Mouse (Mus musculus) olfactory bulb, adult 2 months (tissue): ENCODE measurements around the gene Fcho2. TPM values are rescaled to one million over a fixed set of nuclear protein-coding genes. Genes with fewer than 3 reads are reported as not detected.

ENCODE experiments used
- H3K27ac ChIP-seq: fragments of 200-500 bp; 2 replicates; pipeline ENCODE4 v1.5.1; 2012; ENCODE audit warnings: low read depth, low read length; ENCODE audit not compliant: insufficient read depth
- H3K4me1 ChIP-seq: fragments of 200-500 bp; 2 replicates; pipeline ENCODE4 v1.6.1; 2012; ENCODE audit warnings: low read length; ENCODE audit not compliant: control insufficient read depth, insufficient read depth
- H3K4me3 ChIP-seq: fragments of 200-500 bp; 2 replicates; pipeline ENCODE4 v1.5.1; 2012; ENCODE audit warnings: mild to moderate bottlenecking, low read depth, low read length, moderate library complexity; ENCODE audit not compliant: insufficient read depth
- CTCF ChIP-seq: fragments of 200-500 bp; IDR thresholded peaks from 2 replicates; pipeline ENCODE4 v1.5.1; 2012; ENCODE audit warnings: low read depth, mild to moderate bottlenecking, low read length, moderate library complexity; ENCODE audit not compliant: insufficient read depth
- POLR2A ChIP-seq: fragments of 200-500 bp; IDR thresholded peaks from 2 replicates; pipeline ENCODE4 v1.6.1; 2012; ENCODE audit warnings: mild to moderate bottlenecking, low read depth, low read length, moderate library complexity; ENCODE audit not compliant: insufficient read depth
- WGBS: fragments of 180-500 bp; shearing (Covaris S2); methylation state at CpG from one replicate; pipeline ENCODE4 v1.1.7; 2018; 5-methylcytosine and 5-hydroxymethylcytosine counted together
- polyA plus RNA-seq: library from polyadenylated mRNA; stranded (reverse); fragments of >200 nt; gene quantifications from 2 replicates; pipeline ENCODE4 v1.2.4, GENCODE M21; 2012; ENCODE audit warnings: low replicate concordance; ENCODE audit not compliant: missing spikeins, insufficient read depth, insufficient read length

Gene Fcho2
- polyA plus RNA-seq, 1 experiment, result not detected

- no peak for TF ChIP-seq CTCF
- no peak for TF ChIP-seq POLR2A
- no peak overlapping the region for H3K4me3 ChIP-seq
- no peak overlapping the region for H3K27ac ChIP-seq
- no peaks in the 10 kb centered on the region for H3K4me1 ChIP-seq
- WGBS, result 47% methylated on average over 1 of the region's 1 CpGs
Measured at GRCm38 (mm10) chr13:98729271-98730062, 85.8 kb downstream of the Fcho2 start.

- WGBS, result 52% methylated on average over 4 of the region's 4 CpGs
Measured at GRCm38 (mm10) chr13:98726494-98726893, 88.8 kb downstream of the Fcho2 start.

GRCm38 (mm10) chr13:98723430-98723829 lies 91.8 kb downstream of the Fcho2 start:
- no peak overlapping the region for H3K27ac ChIP-seq
- WGBS, result 95% methylated on average over 1 of the region's 1 CpGs
- no peaks in the 10 kb centered on the region for H3K4me1 ChIP-seq
- H3K4me3 ChIP-seq, result no peak overlapping the region
- no peak for TF ChIP-seq CTCF
- no peak for TF ChIP-seq POLR2A

More at GRCm38 (mm10) chr13:98726494-98726893, 88.8 kb downstream of the Fcho2 start:
- TF ChIP-seq CTCF (no peak), POLR2A (no peak)
- Histone ChIP-seq H3K4me3 (no peak overlapping the region), H3K4me1 (no peaks in the 10 kb centered on the region), H3K27ac (no peak overlapping the region)

- H3K27ac ChIP-seq, result no peak overlapping the region
- H3K4me3 ChIP-seq, result no peak overlapping the region
- 40% methylated on average over 1 of the region's 1 CpGs for WGBS
- TF ChIP-seq POLR2A (no peak), CTCF (no peak)
- H3K4me1 ChIP-seq, result no peaks in the 10 kb centered on the region
Measured at GRCm38 (mm10) chr13:98722296-98722695, 93.0 kb downstream of the Fcho2 start.

- TF ChIP-seq CTCF (no peak), POLR2A (no peak)
- no peak overlapping the region for H3K4me3 ChIP-seq
- 82% methylated on average over 8 of the region's 8 CpGs for WGBS
- no peak overlapping the region for H3K27ac ChIP-seq
- H3K4me1 ChIP-seq, result no peaks in the 10 kb centered on the region
Measured at GRCm38 (mm10) chr13:98716176-98716575, 99.1 kb downstream of the Fcho2 start.

- WGBS, result 93% methylated on average over 6 of the region's 6 CpGs
- H3K4me3 ChIP-seq, result no peak overlapping the region
- no peaks in the 10 kb centered on the region for H3K4me1 ChIP-seq
- TF ChIP-seq CTCF, result no peak
- TF ChIP-seq POLR2A, result no peak
- no peak overlapping the region for H3K27ac ChIP-seq
Measured at GRCm38 (mm10) chr13:98715443-98715990, 99.7 kb downstream of the Fcho2 start.

- 96% methylated on average over 1 of the region's 1 CpGs for WGBS
- Histone ChIP-seq H3K27ac (no peak overlapping the region), H3K4me1 (no peaks in the 10 kb centered on the region), H3K4me3 (no peak overlapping the region)
- no peak for TF ChIP-seq CTCF
- no peak for TF ChIP-seq POLR2A
Measured at GRCm38 (mm10) chr13:98710655-98711054, 104.6 kb downstream of the Fcho2 start.

- TF ChIP-seq CTCF (no peak), POLR2A (no peak)
- Histone ChIP-seq H3K27ac (no peak overlapping the region), H3K4me3 (no peak overlapping the region), H3K4me1 (no peaks in the 10 kb centered on the region)
- 80% methylated on average over 8 of the region's 8 CpGs for whole genome bisulfite sequencing
Measured at GRCm38 (mm10) chr13:98710236-98710635, 105.0 kb downstream of the Fcho2 start.

GRCm38 (mm10) chr13:98705501-98705900 lies 109.7 kb downstream of the Fcho2 start:
- TF ChIP-seq CTCF, result no peak
- TF ChIP-seq POLR2A, result no peak
- 81% methylated on average over 4 of the region's 4 CpGs for WGBS
- Histone ChIP-seq H3K4me3 (no peak overlapping the region), H3K27ac (no peak overlapping the region), H3K4me1 (no peaks in the 10 kb centered on the region)
